Mouse (Mus musculus): ENCODE data around the gene Slc38a2. TPM values are rescaled to one million over a fixed set of nuclear protein-coding genes. Genes with fewer than 3 reads are reported as not detected.

The Slc38a2 gene
- polyA plus RNA-seq, 1 experiment from 2014 or later: 89.3 TPM

GRCm38 (mm10) chr15:96675744-96676143 is 23.8 kb downstream of the Slc38a2 start:
- no peak for ATAC-seq (ENCODE audit: low FRiP score)
- H3K27ac ChIP-seq (replicated peaks): no peak overlapping the region
- no peak overlapping the region for H3K4me3 ChIP-seq (replicated peaks)
- H3K9me3 ChIP-seq (replicated peaks): no peaks in the 10 kb centered on the region
- no peak overlapping the region for H3K9ac ChIP-seq (replicated peaks)
- peaks cover 11% of the 10 kb centered on the region for H3K4me1 ChIP-seq
- H3K4me2 ChIP-seq: no peak overlapping the region
- no peaks in the 10 kb centered on the region for H3K36me3 ChIP-seq
- 71% methylated on average over 15 of the region's 15 CpGs for WGBS
- H3K27me3 ChIP-seq (replicated peaks): no peaks in the 10 kb centered on the region; the same call in 1 of the 2 replicates

GRCm38 (mm10) chr15:96675055-96675454 is 24.5 kb downstream of the Slc38a2 start:
- Histone ChIP-seq H3K4me3 (replicated peaks) (no peak overlapping the region), H3K4me2 (no peak overlapping the region), H3K36me3 (no peaks in the 10 kb centered on the region), H3K4me1 (peaks cover 11% of the 10 kb centered on the region), H3K9me3 (replicated peaks) (no peaks in the 10 kb centered on the region), H3K27ac (replicated peaks) (no peak overlapping the region), H3K9ac (replicated peaks) (no peak overlapping the region), H3K27me3 (replicated peaks) (no peaks in the 10 kb centered on the region; the same call in 1 of the 2 replicates)
- no peak for ATAC-seq (ENCODE audit: low FRiP score)
- 84% methylated on average over 11 of the region's 11 CpGs for WGBS

DNA sequence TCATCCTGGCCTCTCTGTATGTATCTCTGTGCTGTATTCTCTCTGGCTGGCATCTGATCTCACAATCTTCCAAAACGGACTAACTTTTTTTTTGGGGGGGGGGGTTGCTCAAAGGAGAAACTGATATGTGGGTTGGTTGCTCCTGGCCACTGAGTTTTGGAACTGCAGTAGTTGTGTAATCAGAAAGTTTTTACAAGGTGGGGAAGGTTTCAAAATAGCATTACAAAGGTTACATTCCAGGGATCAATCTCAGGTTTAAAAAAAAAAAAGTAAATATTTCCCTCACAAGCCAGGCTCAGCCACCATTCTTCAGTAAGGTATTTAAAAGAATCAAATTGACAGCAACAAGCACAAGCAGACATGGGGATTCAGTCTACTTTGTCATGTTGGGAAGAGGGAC is 25.4 kb downstream of the Slc38a2 start:
- no peaks in the 10 kb centered on the region for H3K9me3 ChIP-seq (replicated peaks)
- H3K4me1 ChIP-seq: peaks cover 11% of the 10 kb centered on the region
- no peak overlapping the region for H3K9ac ChIP-seq (replicated peaks)
- no peaks in the 10 kb centered on the region for H3K36me3 ChIP-seq
- no peak overlapping the region for H3K27ac ChIP-seq (replicated peaks)
- no peaks in the 10 kb centered on the region; the same call in 1 of the 2 replicates for H3K27me3 ChIP-seq (replicated peaks)
- ATAC-seq (ENCODE audit: low FRiP score): no peak
- H3K4me2 ChIP-seq: no peak overlapping the region
- 88% methylated on average over 1 of the region's 1 CpGs for WGBS
- H3K4me3 ChIP-seq (replicated peaks): no peak overlapping the region

DNA sequence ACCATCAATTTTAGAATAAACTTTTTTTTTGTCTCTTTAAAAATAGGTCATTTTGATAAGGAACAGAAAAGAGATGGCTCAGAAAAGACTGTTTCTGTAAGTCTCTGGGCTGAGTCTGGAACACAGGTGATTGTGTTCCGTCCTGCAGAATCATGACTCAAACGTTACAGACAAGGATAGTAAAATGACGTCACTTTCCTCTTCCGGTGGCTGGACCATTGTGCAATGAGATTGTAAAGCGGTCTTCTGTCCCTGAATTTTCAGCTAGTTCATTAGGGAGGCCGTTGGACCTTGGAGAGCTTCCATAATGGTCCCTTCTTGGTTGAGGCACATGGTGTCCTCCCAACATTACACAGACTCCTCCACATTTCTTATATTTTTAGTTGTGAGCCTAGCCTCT is 29.8 kb downstream of the Slc38a2 start:
- Histone ChIP-seq H3K9ac (replicated peaks) (no peak overlapping the region), H3K4me1 (peaks cover 7% of the 10 kb centered on the region; the same call in 1 of the 2 replicates), H3K27ac (replicated peaks) (no peak overlapping the region), H3K4me3 (replicated peaks) (no peak overlapping the region), H3K9me3 (replicated peaks) (no peaks in the 10 kb centered on the region), H3K27me3 (replicated peaks) (no peaks in the 10 kb centered on the region), H3K36me3 (no peaks in the 10 kb centered on the region), H3K4me2 (no peak overlapping the region)
- 85% methylated on average over 6 of the region's 6 CpGs for WGBS
- ATAC-seq (ENCODE audit: low FRiP score): no peak

GRCm38 (mm10) chr15:96666663-96667062 is 32.9 kb downstream of the Slc38a2 start:
- 4% methylated on average over 7 of the region's 7 CpGs for WGBS
- ATAC-seq (ENCODE audit: low FRiP score): no peak
- no peak overlapping the region for H3K27ac ChIP-seq (replicated peaks)

GRCm38 (mm10) chr15:96665889-96666288 is 33.6 kb downstream of the Slc38a2 start:
- no peaks in the 10 kb centered on the region for H3K27me3 ChIP-seq (replicated peaks)
- H3K9me3 ChIP-seq (replicated peaks): no peaks in the 10 kb centered on the region
- no peaks in the 10 kb centered on the region for H3K36me3 ChIP-seq
- no peak overlapping the region for H3K4me3 ChIP-seq (replicated peaks)
- peaks cover 7% of the 10 kb centered on the region; the same call in 1 of the 2 replicates for H3K4me1 ChIP-seq
- 5% methylated on average over 3 of the region's 3 CpGs for WGBS
- H3K4me2 ChIP-seq: peak overlapping the region; percentile 53; the same call in 1 of the 2 replicates
- H3K9ac ChIP-seq (replicated peaks): no peak overlapping the region
- H3K27ac ChIP-seq (replicated peaks): no peak overlapping the region
- ATAC-seq (ENCODE audit: low FRiP score): no peak

More at GRCm38 (mm10) chr15:96666663-96667062, 32.9 kb downstream of the Slc38a2 start:
- Histone ChIP-seq H3K27me3 (replicated peaks) (no peaks in the 10 kb centered on the region), H3K4me3 (replicated peaks) (no peak overlapping the region), H3K4me2 (peak overlapping the region; percentile 53), H3K4me1 (peaks cover 7% of the 10 kb centered on the region; the same call in 1 of the 2 replicates), H3K9me3 (replicated peaks) (no peaks in the 10 kb centered on the region), H3K9ac (replicated peaks) (no peak overlapping the region), H3K36me3 (no peaks in the 10 kb centered on the region)

- Histone ChIP-seq H3K4me1 (no peaks in the 10 kb centered on the region), H3K9ac (replicated peaks) (no peak overlapping the region), H3K27me3 (replicated peaks) (no peaks in the 10 kb centered on the region), H3K4me3 (replicated peaks) (no peak overlapping the region), H3K27ac (replicated peaks) (no peak overlapping the region), H3K4me2 (no peak overlapping the region), H3K9me3 (replicated peaks) (no peaks in the 10 kb centered on the region), H3K36me3 (no peaks in the 10 kb centered on the region)
- no peak for ATAC-seq (ENCODE audit: low FRiP score)
- WGBS: 64% methylated on average over 13 of the region's 13 CpGs
Observed at GRCm38 (mm10) chr15:96660590-96661141, 38.9 kb downstream of the Slc38a2 start.

- Histone ChIP-seq H3K4me1 (no peaks in the 10 kb centered on the region), H3K27ac (replicated peaks) (no peak overlapping the region), H3K36me3 (no peaks in the 10 kb centered on the region), H3K9me3 (replicated peaks) (no peaks in the 10 kb centered on the region), H3K27me3 (replicated peaks) (no peaks in the 10 kb centered on the region), H3K9ac (replicated peaks) (no peak overlapping the region), H3K4me3 (replicated peaks) (no peak overlapping the region), H3K4me2 (no peak overlapping the region)
- 79% methylated on average over 14 of the region's 14 CpGs for WGBS
- ATAC-seq (ENCODE audit: low FRiP score): no peak
Observed at GRCm38 (mm10) chr15:96658275-96658602, 41.3 kb downstream of the Slc38a2 start.

- WGBS: 59% methylated on average over 17 of the region's 17 CpGs
- H3K27ac ChIP-seq (replicated peaks): no peak overlapping the region
- no peak overlapping the region for H3K9ac ChIP-seq (replicated peaks)
- H3K4me3 ChIP-seq (replicated peaks): no peak overlapping the region
- no peak for ATAC-seq (ENCODE audit: low FRiP score)
- H3K36me3 ChIP-seq: no peaks in the 10 kb centered on the region
- no peaks in the 10 kb centered on the region for H3K9me3 ChIP-seq (replicated peaks)
- no peak overlapping the region for H3K4me2 ChIP-seq
- no peaks in the 10 kb centered on the region for H3K4me1 ChIP-seq
- H3K27me3 ChIP-seq (replicated peaks): no peaks in the 10 kb centered on the region
Observed at GRCm38 (mm10) chr15:96657576-96658274, 41.8 kb downstream of the Slc38a2 start.

DNA sequence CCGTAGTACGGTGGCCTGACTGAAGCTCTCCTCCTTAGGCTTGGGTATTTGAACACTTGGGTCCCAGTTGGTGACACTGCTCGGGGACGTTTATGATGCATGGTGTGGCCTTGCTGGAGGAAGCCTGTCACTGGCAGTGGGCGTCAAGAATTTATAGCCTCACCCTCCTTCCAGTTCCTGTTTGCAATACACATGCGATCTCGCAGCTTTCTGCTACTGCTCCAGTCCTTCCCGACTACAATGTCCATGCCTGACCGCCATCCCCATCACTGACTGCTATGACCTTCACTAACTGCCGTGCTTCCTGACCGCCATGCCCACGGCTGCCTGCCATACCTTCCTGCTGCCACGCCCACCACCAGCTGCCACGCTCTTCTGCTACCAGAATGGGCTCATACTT is 44.0 kb downstream of the Slc38a2 start:
- ATAC-seq (ENCODE audit: low FRiP score): no peak
- no peaks in the 10 kb centered on the region for H3K36me3 ChIP-seq
- H3K27me3 ChIP-seq (replicated peaks): no peaks in the 10 kb centered on the region
- no peak overlapping the region for H3K27ac ChIP-seq (replicated peaks)
- H3K4me1 ChIP-seq: no peaks in the 10 kb centered on the region
- WGBS: 87% methylated on average over 14 of the region's 14 CpGs
- H3K4me2 ChIP-seq: no peak overlapping the region
- no peak overlapping the region for H3K4me3 ChIP-seq (replicated peaks)
- H3K9me3 ChIP-seq (replicated peaks): no peaks in the 10 kb centered on the region
- no peak overlapping the region for H3K9ac ChIP-seq (replicated peaks)

- Histone ChIP-seq H3K4me1 (no peaks in the 10 kb centered on the region), H3K36me3 (no peaks in the 10 kb centered on the region), H3K4me2 (no peak overlapping the region), H3K4me3 (replicated peaks) (no peak overlapping the region), H3K9ac (replicated peaks) (no peak overlapping the region), H3K27ac (replicated peaks) (no peak overlapping the region), H3K27me3 (replicated peaks) (no peaks in the 10 kb centered on the region), H3K9me3 (replicated peaks) (no peaks in the 10 kb centered on the region)
- 73% methylated on average over 8 of the region's 8 CpGs for WGBS
- no peak for ATAC-seq (ENCODE audit: low FRiP score)
Observed at GRCm38 (mm10) chr15:96654714-96655113, 44.8 kb downstream of the Slc38a2 start.

DNA sequence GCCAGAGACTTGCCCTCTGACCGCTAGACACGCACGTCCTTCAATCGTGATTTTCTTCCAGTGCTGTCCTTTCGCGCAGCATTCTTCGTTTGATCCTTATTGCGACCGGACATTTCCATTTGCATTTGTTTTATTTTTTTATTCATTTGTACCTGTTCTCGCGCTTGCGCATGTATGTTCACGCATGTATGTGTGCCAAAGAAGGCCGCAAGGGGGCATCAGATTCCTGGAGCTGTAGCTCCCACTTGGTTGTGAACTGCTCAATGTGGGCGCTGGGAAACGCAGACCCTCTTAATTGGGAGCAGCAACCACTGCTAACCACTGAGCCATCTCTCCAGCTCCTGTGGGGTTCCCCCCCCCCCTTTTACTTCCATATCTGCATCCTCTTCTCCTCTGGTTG is 46.5 kb downstream of the Slc38a2 start:
- no peak overlapping the region for H3K27ac ChIP-seq (replicated peaks)
- no peak for ATAC-seq (ENCODE audit: low FRiP score)
- WGBS: 94% methylated on average over 16 of the region's 16 CpGs
- no peaks in the 10 kb centered on the region for H3K9me3 ChIP-seq (replicated peaks)
- no peaks in the 10 kb centered on the region for H3K4me1 ChIP-seq
- H3K36me3 ChIP-seq: no peaks in the 10 kb centered on the region
- no peak overlapping the region for H3K4me3 ChIP-seq (replicated peaks)
- no peak overlapping the region for H3K4me2 ChIP-seq
- no peak overlapping the region for H3K9ac ChIP-seq (replicated peaks)
- no peaks in the 10 kb centered on the region for H3K27me3 ChIP-seq (replicated peaks)

Data from neural tube, embryonic 15.5 days (tissue).